In the genomic region with DNA sequence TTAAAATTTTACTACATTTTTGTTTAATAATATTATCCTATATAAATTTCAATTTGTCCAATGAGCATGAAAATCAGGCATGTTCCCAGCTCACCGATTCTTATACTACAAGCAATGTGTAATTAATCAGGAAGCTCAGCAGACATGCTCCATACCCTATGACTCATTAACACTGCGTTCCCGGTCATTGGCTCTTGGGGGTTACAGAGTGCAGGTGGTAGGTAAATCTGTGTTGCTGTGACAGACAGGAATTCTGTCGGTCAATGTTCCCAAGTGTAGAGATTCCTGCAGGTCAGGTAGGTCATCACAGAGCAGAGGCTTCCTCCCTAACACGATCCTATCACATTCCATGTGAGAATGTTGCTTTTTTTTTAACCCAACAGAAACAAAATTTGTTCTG, we compare ENCODE assay signal across 32 mouse cellular contexts.
"Had no signal": no experiment of that assay in that cellular context is flagged by ENCODE, and none has a peak within 500 bp of the region (broad histone marks: within the 10 kb centered on the region; RNA-seq: fewer than 3 reads in every experiment).

No protein-coding gene starts in this region.

- ATAC-seq: hindbrain, embryonic 16.5 days; hindbrain, postnatal 0 days; inflammation-experienced regulatory T-cells, adult 6 months; intestine, embryonic 15.5 days; intestine, embryonic 16.5 days; intestine, postnatal 0 days had no signal

- H3K4me3 ChIP-seq: heart, adult 2 months; heart, embryonic 10.5 days; heart, embryonic 12.5 days; heart, embryonic 13.5 days; heart, embryonic 15.5 days; hindbrain, embryonic 10.5 days; hindbrain, embryonic 12.5 days; hindbrain, embryonic 13.5 days; hindbrain, embryonic 15.5 days; intestine, embryonic 15.5 days; layer of hippocampus, adult 2 months; left cerebral cortex, adult 2 months had no signal

- H3K27me3 ChIP-seq: heart, embryonic 12.5 days; heart, embryonic 13.5 days; heart, embryonic 15.5 days; hindbrain, embryonic 12.5 days; hindbrain, embryonic 13.5 days; hindbrain, embryonic 15.5 days; intestine, embryonic 15.5 days had no signal

- H3K4me1 ChIP-seq: heart, embryonic 10.5 days; heart, embryonic 12.5 days; heart, embryonic 15.5 days; hindbrain, embryonic 12.5 days; hindbrain, embryonic 13.5 days; hindbrain, embryonic 15.5 days; intestine, embryonic 15.5 days had no signal

- H3K36me3 ChIP-seq: heart, embryonic 10.5 days; heart, embryonic 12.5 days; heart, embryonic 13.5 days; heart, embryonic 15.5 days; hindbrain, embryonic 10.5 days; hindbrain, embryonic 12.5 days; hindbrain, embryonic 13.5 days; hindbrain, embryonic 15.5 days; intestine, embryonic 15.5 days had no signal

- H3K9ac ChIP-seq: heart, embryonic 12.5 days; heart, embryonic 13.5 days; heart, embryonic 15.5 days; hindbrain, embryonic 12.5 days; hindbrain, embryonic 13.5 days; hindbrain, embryonic 14.5 days; hindbrain, embryonic 15.5 days; intestine, embryonic 15.5 days had no signal

- H3K4me2 ChIP-seq: heart, embryonic 11.5 days; heart, embryonic 12.5 days; heart, embryonic 13.5 days; heart, embryonic 15.5 days; hindbrain, embryonic 12.5 days; hindbrain, embryonic 13.5 days; hindbrain, embryonic 14.5 days; hindbrain, embryonic 15.5 days; intestine, embryonic 15.5 days had no signal

- H3K27ac ChIP-seq: heart, adult 2 months; heart, embryonic 10.5 days; heart, embryonic 13.5 days; heart, embryonic 15.5 days; hindbrain, embryonic 10.5 days; hindbrain, embryonic 12.5 days; hindbrain, embryonic 13.5 days; hindbrain, embryonic 14.5 days; hindbrain, embryonic 15.5 days; hindbrain, postnatal 0 days; intestine, embryonic 15.5 days; layer of hippocampus, adult 2 months; left cerebral cortex, adult 2 months had no signal

- DNase-seq: heart, adult 18-20 months; heart, adult 2 months; heart, postnatal 10 days; heart, postnatal 14 days; heart, postnatal 36 days; heart, postnatal 4 days; kidney, adult 18-20 months; kidney, adult 2 months; kidney, adult 8-10 months; kidney, postnatal 25 days; kidney, postnatal 36 days; kidney, postnatal 4 days; layer of hippocampus, adult 9-11 months; layer of hippocampus, postnatal 36 days had no signal

- H3K9me3 ChIP-seq: heart, embryonic 10.5 days; heart, embryonic 12.5 days; heart, embryonic 13.5 days; heart, embryonic 15.5 days; hindbrain, embryonic 10.5 days; hindbrain, embryonic 12.5 days; hindbrain, embryonic 13.5 days; hindbrain, embryonic 15.5 days; intestine, embryonic 15.5 days had no signal
